Mouse (Mus musculus) urinary bladder, postnatal 36 days (tissue): ENCODE results near the gene Nek11.
A peak's percentile ranks its signal among the peaks of the same experiment; 100 is the strongest.

ENCODE experiments used
- DNase-seq, 2 experiments: peaks; one replicate each; pipeline ENCODE4 v3.0.0; 2022; ENCODE audit warnings: low spot score in 2 of 2, mixed read lengths in 1 of 2

Nek11 gene

DNA sequence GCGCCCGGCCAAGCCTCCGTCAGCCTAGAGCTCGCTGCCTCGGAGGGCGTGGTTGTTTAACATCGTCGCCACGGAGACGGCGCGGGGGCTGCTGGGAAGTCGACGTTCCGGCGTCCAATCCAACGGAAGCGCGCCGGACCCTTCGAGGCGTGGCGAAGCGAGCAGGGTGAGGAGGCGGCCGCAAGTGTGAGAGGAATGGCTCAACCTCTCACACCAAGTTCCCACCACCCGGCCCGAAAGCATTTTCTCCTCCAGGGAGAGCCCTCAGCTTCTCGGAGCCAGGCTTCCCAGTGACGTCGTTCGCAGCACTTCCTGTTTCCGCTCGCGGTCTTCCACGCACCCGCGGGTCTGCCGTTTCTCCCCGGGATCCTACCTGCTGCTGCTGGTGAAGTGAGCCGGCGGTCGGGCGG lies at the start of gene Nek11, which contains the start of gene Aste1:
TSS of gene Nek11 (minus strand) at position 307 of the 410 bp plus-strand sequence.
TSS of gene Aste1 (plus strand) at position 175 of the 410 bp plus-strand sequence.
- peak; percentile 93 to 95 for DNase-seq

DNA sequence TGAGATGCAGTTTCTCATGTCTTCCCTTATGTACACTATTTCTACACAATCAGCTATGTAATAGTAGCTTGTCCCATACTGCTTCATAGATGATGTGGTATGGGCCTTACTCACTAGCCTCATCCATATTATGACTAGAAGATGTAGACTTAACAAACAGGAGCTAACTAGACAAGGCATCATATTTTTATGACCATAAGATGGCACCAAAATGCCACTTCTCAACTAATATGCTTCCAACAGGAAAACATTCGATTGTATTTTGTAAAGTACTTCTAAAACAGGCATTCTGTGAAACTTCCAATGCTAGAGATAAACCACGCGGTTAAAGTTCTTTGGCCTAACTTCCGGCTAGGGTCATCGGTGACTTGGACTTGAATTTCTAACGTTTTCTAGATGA lies 13.2 kb upstream of the Nek11 start:
- DNase-seq: no peak

DNA sequence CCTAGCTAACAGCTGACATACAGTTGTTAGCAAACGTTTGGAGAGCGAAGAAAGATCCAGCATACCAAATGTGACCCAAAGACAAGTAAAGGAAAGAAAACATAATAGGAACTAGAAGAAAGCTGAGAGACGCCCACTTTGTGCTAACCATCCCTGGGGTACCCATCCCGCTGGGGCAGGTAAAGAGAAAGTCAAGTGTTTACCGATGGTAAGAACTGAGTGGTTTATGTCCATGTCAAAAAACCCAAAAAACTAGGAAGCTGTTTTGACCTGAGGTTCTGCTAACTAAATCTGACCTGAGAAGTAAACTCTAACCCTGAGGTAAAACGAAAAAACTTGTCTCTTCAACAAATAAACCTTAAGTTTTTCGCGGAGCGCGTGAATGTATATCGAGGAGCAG lies 604 bp downstream of the Nek11 start:
- DNase-seq: no peak

GRCm38 (mm10) chr9:105390616-105391015 lies 4.7 kb downstream of the Nek11 start:
- DNase-seq: no peak

- peak; percentile 65 to 68 for DNase-seq
Observed at GRCm38 (mm10) chr9:105389289-105389688, 6.0 kb downstream of the Nek11 start.

GRCm38 (mm10) chr9:105387403-105387802 lies 7.9 kb downstream of the Nek11 start:
- DNase-seq: no peak

DNA sequence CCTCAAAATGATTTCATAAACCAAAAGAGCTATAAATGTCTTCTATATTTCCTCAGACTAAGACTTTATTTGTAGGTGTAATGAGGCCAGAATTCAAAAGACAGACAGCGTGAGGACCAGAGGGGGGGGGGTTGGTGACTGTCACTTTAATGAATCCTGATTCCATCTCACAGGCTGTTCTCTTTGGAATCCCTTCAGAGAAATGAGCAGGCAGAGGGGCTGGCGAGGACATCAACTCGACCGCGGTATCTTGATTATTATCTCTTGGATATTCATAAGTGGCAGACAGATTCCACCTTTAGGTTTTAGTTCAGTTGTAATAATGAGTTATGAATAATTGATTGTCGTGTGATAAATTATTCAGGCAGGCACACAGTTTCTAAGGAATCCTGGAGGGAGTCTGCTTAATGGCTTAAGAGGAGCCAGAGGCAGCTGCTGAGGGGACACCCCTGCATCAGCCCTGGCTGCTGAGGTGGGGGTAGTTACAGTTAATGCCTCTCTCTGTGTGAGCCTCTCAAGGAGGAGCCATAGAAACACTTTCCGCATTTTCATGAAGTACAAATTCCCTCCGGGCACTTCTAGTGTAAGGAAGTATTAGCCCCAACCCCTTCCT lies 15.7 kb downstream of the Nek11 start:
- DNase-seq: no peak

- DNase-seq: no peak
Observed at GRCm38 (mm10) chr9:105377622-105378021, 17.7 kb downstream of the Nek11 start.

GRCm38 (mm10) chr9:105376954-105377530 lies 18.3 kb downstream of the Nek11 start:
- DNase-seq: no peak

GRCm38 (mm10) chr9:105376411-105376810 lies 18.9 kb downstream of the Nek11 start:
- no peak for DNase-seq

GRCm38 (mm10) chr9:105374361-105374760 lies 21.0 kb downstream of the Nek11 start:
- DNase-seq: no peak

- DNase-seq: no peak
Observed at GRCm38 (mm10) chr9:105368605-105369004, 26.7 kb downstream of the Nek11 start.

DNA sequence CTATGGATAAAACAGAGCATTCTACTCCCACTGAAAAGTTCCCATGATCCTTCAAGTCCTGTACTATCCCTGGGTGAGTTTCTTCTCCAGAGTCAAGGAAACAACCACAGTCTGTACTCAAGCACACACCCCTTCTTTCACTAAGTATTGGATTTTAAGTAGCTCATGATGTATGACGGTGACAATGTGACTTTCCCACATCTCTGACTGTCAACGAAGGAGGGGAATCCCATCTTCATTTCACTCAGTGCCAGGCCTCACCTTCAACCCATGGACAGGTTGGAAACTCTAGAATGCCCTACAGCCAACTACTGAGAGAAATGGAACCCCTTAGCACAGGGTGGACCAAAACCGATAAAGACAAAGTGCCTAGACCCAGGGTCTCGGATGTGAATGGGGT lies 29.1 kb downstream of the Nek11 start:
- DNase-seq: no peak

- no peak for DNase-seq
Observed at GRCm38 (mm10) chr9:105363520-105364231, 31.6 kb downstream of the Nek11 start.

DNA sequence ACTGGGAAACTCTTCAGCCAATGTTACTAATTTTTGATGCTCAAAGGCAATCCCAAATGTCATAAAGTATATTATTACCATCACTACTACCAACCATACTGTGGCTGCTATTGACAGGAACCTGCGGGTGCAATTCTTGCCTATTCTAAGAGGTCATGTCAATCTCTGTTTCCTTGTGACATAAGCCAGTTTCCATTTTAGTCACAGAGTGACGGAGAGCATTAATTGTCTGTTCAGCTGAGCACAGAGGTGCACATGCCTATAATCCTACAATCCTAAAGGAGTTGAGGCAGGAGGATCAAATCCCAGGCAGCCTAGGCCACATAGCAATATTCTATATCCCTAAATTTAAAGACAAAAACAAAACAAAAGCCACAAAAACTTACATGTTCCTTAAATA lies 33.1 kb downstream of the Nek11 start:
- DNase-seq: no peak

- DNase-seq: no peak
Observed at GRCm38 (mm10) chr9:105349034-105349433, 46.3 kb downstream of the Nek11 start.

- no peak for DNase-seq
Observed at GRCm38 (mm10) chr9:105348242-105349031, 46.9 kb downstream of the Nek11 start.

DNA sequence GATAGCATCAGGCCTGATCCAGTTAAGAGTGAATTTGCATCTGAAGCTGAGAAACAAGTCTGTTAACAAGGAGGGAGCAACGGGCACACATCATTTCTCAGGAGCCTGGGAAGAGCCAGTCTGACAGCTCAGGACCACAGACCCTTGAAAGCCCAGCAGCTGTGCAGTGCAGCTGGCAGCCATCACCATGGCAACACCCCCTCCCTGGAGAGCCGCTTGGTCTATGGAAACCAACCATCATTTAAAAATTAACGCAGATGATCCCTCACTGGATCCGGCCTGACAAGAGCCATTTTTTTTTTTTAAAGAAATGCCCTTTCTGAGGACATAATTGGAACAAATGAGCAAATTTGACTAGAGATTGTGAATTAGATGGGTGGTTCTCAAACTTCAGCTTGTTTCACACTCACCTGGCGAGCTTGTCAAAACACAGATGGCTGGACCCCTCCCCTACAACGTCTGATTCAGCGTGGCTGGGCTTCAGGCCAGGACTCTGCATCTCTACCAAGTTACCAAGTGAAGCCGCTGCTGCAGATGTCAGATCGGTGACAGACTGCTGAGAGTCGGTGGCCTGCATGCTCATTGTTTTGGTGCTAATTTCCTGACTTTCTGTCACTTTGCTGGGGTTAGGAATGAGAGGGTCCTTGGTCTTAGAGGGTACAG lies 52.2 kb downstream of the Nek11 start:
- no peak for DNase-seq

- DNase-seq: no peak
Observed at GRCm38 (mm10) chr9:105342565-105342964, 52.8 kb downstream of the Nek11 start.

GRCm38 (mm10) chr9:105332436-105333016 lies 62.8 kb downstream of the Nek11 start:
- DNase-seq: no peak

GRCm38 (mm10) chr9:105321856-105322255 lies 73.5 kb downstream of the Nek11 start:
- DNase-seq: no peak
